Mouse (Mus musculus): ENCODE data around the gene Zswim3.
A peak's percentile ranks its signal among the peaks of the same experiment; 100 is the strongest.

Zswim3 gene

GRCm38 (mm10) chr2:164804533-164805331 is at the start of gene Zswim3, which contains the start of gene Acot8:
Zswim3 (plus strand) TSS chr2:164805098.
Acot8 (minus strand) TSS chr2:164804882.
- DNase-seq (ENCODE audit: low read depth): peak; percentile 91

DNA sequence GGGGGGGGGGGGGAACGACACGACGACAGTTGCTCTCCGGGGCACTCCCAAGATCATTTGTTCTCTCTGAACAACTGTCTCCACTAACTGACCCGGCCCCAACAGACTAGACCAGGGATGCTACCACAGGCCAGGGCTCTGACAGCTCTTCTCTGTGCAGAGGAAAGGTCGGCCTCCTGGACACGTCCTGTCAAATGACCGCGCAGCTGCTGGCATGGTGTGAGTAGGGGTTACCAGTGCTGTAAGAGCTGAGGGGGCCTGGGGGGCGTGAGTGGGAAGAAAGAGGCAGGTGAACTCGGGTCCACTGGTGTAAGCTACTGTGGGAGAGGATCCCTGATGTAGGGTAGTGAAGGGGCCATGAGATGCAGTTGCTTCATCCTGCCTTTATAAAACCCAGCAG is 47.1 kb upstream of the Zswim3 start:
- DNase-seq (ENCODE audit: low read depth): no peak

GRCm38 (mm10) chr2:164758692-164759091 is 46.2 kb upstream of the Zswim3 start:
- DNase-seq (ENCODE audit: low read depth): no peak

DNA sequence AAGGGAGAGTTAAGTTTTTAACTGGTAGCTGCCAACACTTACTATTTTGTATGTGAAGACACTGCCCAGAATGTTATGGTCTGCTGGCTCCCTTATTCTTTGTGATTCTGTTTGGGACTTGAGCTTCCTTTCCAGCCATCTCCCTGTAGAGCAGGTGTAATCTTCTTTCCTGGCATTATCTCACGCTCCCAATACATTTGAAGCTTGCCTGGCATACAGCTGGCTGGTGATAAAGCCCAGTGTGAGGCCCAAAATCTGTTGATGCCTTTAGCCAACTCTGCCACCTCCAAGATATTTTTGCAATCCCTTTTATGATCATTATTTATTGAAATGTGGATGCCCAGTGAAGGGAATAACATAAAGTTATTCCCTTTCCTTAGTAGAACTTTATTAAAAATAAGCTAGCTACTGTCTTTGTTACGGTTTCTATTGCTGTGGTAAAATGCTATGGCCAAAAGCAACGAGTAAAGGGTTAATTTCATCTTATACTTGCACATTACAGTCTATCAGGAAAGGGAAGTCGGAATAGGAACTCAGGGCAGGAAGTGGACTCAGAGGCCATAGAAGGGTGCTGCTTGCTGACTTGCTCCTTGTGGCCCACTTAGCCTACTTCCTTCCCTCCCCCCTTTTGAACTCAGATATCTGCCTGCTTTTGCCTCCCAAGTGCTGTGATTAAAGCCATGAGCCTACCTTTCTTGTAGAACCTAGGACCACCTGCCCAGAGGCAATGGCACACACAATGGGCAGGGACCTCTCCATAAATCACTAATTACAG is 44.7 kb upstream of the Zswim3 start:
- DNase-seq (ENCODE audit: low read depth): no peak

DNA sequence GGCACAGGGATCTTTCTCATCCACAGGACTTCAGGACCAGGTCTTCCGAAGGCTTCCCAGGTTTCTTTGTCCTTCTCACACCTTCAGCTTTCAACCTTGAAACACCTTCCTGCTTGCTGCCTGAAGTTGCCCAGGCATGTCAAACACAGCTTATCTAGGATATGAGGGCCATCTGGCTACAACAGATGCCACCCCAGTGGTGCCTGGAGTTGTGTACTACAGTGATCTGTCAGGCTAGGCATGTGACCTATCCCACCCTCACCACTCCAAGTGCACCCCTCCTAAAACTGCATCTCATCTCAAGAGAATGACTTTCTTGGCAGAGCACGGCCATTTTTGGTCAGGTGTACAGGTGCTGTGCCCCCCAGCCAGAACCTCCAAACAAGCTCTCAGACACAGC is 43.4 kb upstream of the Zswim3 start:
- DNase-seq (ENCODE audit: low read depth): no peak

GRCm38 (mm10) chr2:164761971-164762370 is 42.9 kb upstream of the Zswim3 start:
- no peak for DNase-seq (ENCODE audit: low read depth)

GRCm38 (mm10) chr2:164762593-164762992 is 42.3 kb upstream of the Zswim3 start:
- DNase-seq (ENCODE audit: low read depth): no peak

GRCm38 (mm10) chr2:164765841-164766240 is 39.1 kb upstream of the Zswim3 start:
- no peak for DNase-seq (ENCODE audit: low read depth)

GRCm38 (mm10) chr2:164767812-164768540 is 36.9 kb upstream of the Zswim3 start:
- DNase-seq (ENCODE audit: low read depth): no peak

- peak; percentile 97 for DNase-seq (ENCODE audit: low read depth)
Observed at GRCm38 (mm10) chr2:164769258-164770037, 35.5 kb upstream of the Zswim3 start, which contains the start of gene Ube2c. Ube2c (plus strand) TSS chr2:164769898.

- DNase-seq (ENCODE audit: low read depth): no peak
Observed at GRCm38 (mm10) chr2:164770279-164770678, 34.6 kb upstream of the Zswim3 start.

GRCm38 (mm10) chr2:164771123-164771522 is 33.8 kb upstream of the Zswim3 start:
- no peak for DNase-seq (ENCODE audit: low read depth)

DNA sequence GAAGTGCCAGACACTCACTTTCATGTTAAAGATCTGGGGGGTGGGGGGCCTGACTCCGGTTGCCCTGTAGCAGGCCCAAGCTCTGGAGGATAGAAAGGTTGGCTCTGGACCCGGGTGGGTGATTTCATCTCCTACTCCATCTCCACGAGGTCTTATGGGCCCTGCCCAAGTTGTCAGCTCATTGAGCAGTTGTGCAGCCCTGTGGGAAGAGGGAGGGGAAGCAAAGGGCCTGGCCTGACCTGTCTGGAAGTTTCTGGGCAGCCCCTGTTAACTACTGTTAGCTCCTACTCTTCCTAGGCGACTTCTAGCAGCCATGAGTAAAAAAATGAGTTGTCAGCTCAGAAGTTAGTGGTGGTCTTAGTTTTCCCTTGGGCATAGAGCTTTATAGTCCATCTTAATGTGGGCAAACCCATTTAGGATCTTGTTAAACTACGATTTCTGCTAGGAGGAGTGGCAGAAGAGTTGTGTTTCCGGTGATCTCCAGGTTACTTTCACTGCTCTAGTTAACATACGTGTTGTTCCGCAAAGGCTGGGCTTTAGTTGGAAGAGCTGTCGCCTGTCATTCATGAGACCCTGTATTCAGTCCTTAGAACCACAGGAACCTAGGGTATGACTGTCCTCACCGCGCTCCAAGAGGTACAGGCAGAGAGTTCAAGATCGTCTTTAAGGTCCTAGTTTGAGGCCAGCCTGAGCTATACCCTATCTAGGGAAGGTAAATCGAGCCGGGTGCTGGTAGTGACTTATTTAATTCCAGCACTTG is 31.5 kb upstream of the Zswim3 start:
- DNase-seq (ENCODE audit: low read depth): no peak

DNA sequence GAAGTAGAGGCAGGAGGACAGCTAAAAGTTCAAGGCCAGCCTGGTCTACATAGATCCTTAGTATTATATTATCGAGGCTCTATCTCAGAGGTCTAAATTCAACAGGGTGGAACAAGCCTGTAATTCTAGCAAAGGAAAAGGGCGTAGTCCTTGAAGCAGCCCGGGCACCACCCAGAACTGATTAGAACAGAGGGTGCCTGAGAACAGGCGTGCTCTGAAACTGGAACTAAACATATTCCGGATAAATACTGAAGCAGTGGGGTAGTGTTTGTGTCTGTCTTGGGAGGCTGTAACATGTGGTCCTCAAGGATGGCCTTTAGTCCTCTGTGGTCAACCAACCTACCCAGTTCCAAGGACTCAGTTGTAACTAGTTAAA is 30.9 kb upstream of the Zswim3 start:
- DNase-seq (ENCODE audit: low read depth): no peak

DNA sequence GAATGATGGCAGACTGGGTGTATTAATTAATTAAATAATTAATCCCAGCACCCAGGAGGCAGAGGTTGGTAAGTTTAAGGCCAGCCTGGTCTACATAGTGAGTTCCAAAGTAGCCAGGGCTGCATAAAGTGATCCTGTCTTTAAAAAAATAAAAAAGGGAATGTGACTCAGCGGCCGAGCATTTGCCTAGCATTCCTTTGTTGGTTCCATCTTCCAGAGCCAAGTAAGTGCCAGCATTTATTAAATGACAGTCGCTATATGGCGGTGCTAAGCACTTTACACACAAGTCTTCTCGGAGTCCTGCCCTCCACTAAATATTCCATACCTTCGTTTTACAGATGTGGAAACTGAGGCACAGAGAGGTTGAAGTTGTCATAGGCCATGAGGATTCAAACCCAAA is 28.8 kb upstream of the Zswim3 start:
- DNase-seq (ENCODE audit: low read depth): no peak

DNA sequence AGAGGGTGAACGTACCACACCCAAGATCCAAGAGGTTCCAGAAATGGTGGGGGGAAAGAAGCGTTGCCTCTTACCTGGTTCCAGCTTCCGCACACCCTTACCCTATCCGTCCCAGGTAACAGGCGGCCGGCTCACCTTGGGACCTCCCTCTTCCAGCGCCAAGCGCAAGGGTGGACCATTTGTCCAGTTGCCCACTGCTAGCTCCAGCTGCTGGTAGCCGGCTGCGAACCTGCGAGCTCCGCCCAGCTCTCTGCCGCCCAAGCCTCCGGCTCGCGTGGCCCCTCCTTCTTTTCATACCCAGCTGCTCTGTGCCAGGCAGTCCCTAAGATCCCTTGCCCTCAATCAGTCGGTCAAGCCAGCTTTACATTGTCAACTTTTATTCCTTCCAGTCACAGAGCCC is 28.1 kb upstream of the Zswim3 start:
- DNase-seq (ENCODE audit: low read depth): no peak

DNA sequence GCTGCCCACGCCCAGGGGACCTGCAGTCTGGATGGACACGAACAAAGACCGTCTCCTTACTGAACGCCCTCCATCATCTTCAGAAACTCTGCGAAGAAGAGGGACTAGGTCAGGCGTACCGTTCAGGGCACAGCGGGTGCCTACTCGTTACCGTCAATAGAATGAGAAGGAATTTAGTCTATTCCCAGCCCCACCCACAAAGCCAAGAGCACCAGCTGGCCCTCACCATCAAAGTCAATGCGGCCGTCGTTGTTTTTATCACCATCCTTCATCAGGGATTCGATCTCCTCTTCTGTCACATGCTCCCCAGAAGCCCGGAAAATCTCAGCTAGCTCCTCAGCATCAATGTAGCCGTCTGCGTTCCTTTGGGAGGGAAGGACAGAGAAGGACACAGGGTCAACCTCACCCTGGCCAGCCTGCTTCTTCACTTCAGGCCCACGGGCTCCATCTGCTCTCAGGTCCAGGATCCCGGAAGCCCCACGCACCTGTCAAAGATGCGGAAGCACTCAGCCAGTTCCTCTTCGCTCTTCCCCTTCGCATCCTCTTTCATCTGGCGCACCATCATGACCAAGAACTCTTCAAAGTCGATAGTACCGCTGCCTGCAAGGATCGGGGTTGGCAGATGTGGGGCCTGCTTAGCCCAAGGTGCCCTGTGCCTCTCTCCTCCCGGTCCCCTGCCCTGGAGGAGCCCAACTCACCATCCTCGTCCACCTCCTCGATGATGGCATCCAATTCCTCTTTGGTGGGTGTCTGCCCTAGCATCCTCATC is 27.5 kb upstream of the Zswim3 start:
- DNase-seq (ENCODE audit: low read depth): no peak

DNA sequence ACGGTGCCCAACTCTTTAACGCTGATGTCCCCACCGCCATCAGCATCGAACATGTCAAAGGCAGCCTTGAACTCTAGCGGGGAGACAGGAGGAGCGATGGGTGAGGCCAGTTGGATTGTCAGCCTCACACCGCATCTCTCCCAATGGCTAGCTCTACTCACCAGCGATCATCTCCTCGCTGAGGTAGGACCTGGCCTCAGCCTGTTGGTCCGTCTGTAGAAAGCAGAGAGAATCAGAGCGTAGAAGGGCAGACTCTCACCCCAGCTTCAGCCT is 26.9 kb upstream of the Zswim3 start:
- DNase-seq (ENCODE audit: low read depth): no peak

DNA sequence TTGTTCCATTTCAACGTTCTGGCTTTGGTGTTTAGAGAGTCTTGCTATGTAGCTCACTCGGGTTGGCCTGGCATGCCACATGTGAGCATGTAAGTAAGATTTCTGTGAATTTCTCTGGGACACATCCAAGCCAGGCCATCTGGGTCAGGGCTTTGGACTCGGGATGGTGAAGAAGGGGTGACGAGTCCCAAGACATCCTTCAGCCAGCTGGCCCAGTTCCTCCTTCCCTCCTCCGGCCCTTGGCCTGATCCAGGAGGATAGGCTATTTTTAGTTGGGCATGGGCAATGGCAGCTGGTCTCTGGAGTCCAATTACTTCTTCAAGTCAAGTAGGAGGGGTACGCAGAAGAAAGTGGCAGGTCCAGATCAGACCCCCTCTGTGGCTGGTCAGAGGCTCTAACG is 26.1 kb upstream of the Zswim3 start:
- DNase-seq (ENCODE audit: low read depth): no peak

DNA sequence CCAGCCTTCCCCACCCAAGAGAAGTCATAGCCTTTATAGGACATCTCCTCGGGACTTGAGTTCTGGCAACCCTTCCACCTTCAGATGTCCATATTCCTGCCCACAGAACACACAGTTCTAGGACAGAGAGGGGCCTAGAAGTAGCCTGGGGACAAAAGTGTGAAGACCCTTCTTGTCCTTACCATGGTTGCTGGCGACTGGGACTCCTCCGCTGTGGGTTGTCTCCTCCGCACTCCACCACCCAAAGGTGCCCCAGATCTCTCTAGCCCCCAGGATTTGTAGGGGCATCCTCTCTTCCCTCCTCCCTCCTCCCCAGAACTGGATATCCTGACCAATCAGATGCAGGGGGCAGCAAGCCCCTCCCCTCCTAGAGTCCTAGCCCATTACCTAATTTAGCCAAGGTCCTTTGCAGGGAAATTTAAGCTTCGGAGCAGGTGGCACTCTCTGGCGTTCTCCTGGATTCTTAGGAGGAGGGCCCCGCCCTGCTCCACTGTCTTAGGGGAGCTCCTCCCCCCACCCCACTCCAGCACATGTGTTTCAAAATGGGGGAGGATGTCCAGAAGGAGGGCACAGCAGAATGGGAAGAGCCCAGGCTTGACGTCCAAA is 25.3 kb upstream of the Zswim3 start, which contains the start of gene Tnnc2:
Gene Tnnc2, minus strand, starts transcription at position 487 of the 606 bp plus-strand sequence.
- no peak for DNase-seq (ENCODE audit: low read depth)
